Mouse (Mus musculus) lung, embryonic 16.5 days (tissue): ENCODE results near the gene Sema5a. TPM values are rescaled to one million over a fixed set of nuclear protein-coding genes. Genes with fewer than 3 reads are reported as not detected.

Experiments used
- ATAC-seq: fragments of 200-750 bp; cut with Nextera tagmentation; 2 replicates; pipeline ENCODE4 v1.8.0; 2017; ENCODE audit warnings: low read depth, mild to moderate bottlenecking, moderate library complexity
- H3K27ac ChIP-seq: fragments of 300-500 bp; sonication (generic); 2 replicates; pipeline ENCODE4 v1.5.1; 2014; ENCODE audit warnings: mild to moderate bottlenecking, control low read depth, low read length
- H3K27me3 ChIP-seq: fragments of 300-500 bp; sonication (generic); 2 replicates; pipeline ENCODE4 v1.6.1; 2014; ENCODE audit warnings: low read depth, low read length, mixed read lengths; ENCODE audit not compliant: control insufficient read depth, insufficient read depth
- H3K36me3 ChIP-seq: fragments of 300-500 bp; sonication (generic); 2 replicates; pipeline ENCODE4 v1.6.1; 2014; ENCODE audit warnings: low read length; ENCODE audit not compliant: control insufficient read depth, insufficient read depth
- H3K4me1 ChIP-seq: fragments of 300-500 bp; sonication (generic); replicated peaks from 2 replicates; pipeline ENCODE4 v1.6.1; 2014; ENCODE audit warnings: low read length, mixed read lengths; ENCODE audit not compliant: control insufficient read depth, insufficient read depth
- H3K4me2 ChIP-seq: fragments of 300-500 bp; sonication (generic); 2 replicates; pipeline ENCODE4 v1.6.1; 2014; ENCODE audit warnings: low read depth, low read length, control low read depth
- H3K4me3 ChIP-seq: fragments of 300-500 bp; sonication (generic); 2 replicates; pipeline ENCODE4 v1.5.1; 2014; ENCODE audit warnings: mild to moderate bottlenecking, low read length, control low read depth
- H3K9ac ChIP-seq: fragments of 300-500 bp; sonication (generic); 2 replicates; pipeline ENCODE4 v1.6.1; 2014; ENCODE audit warnings: low read length, control low read depth
- H3K9me3 ChIP-seq: fragments of 300-500 bp; sonication (generic); 2 replicates; pipeline ENCODE4 v1.6.1; 2016; ENCODE audit warnings: low read length; ENCODE audit not compliant: control insufficient read depth
- WGBS: fragments of 180-500 bp; shearing (Covaris S2); extraction: QIAGEN DNeasy Blood & Tissue Kit; methylation state at CpG from one replicate; pipeline ENCODE4 v1.1.7; 2014; 5-methylcytosine and 5-hydroxymethylcytosine counted together
- polyA plus RNA-seq: library from polyadenylated mRNA; unstranded; fragments of >200 nt; fragmentation: Nextera tagmentation; extraction: Ambion mirVana; gene quantifications from 2 replicates; pipeline ENCODE4 v1.2.1, GENCODE M21; 2015

Sema5a gene
- polyA plus RNA-seq, 1 experiment from 2014 or later: 14.0 TPM

- Histone ChIP-seq H3K4me1 (peaks cover 18% of the 10 kb centered on the region), H3K4me2 (no peak overlapping the region), H3K9ac (no peak overlapping the region), H3K27ac (no peak overlapping the region), H3K9me3 (no peaks in the 10 kb centered on the region), H3K36me3 (no peaks in the 10 kb centered on the region), H3K27me3 (no peaks in the 10 kb centered on the region), H3K4me3 (no peak overlapping the region)
- 62% methylated on average over 5 of the region's 5 CpGs for WGBS
- no peak for ATAC-seq
Observed at GRCm38 (mm10) chr15:32260942-32261341, 16.3 kb downstream of the Sema5a start.

- WGBS: 65% methylated on average over 3 of the region's 3 CpGs
- H3K27me3 ChIP-seq: no peaks in the 10 kb centered on the region
- H3K9ac ChIP-seq: no peak overlapping the region
- no peaks in the 10 kb centered on the region for H3K36me3 ChIP-seq
- no peak for ATAC-seq
- no peak overlapping the region for H3K4me3 ChIP-seq
- H3K4me2 ChIP-seq: no peak overlapping the region
- H3K4me1 ChIP-seq: peaks cover 17% of the 10 kb centered on the region
- H3K9me3 ChIP-seq: no peaks in the 10 kb centered on the region
- H3K27ac ChIP-seq: no peak overlapping the region
Observed at GRCm38 (mm10) chr15:32263651-32264050, 19.0 kb downstream of the Sema5a start.

- no peak overlapping the region for H3K9ac ChIP-seq
- H3K4me2 ChIP-seq: no peak overlapping the region
- peak overlapping the region; percentile 78 for H3K27ac ChIP-seq
- H3K4me1 ChIP-seq: peaks cover 17% of the 10 kb centered on the region
- H3K9me3 ChIP-seq: no peaks in the 10 kb centered on the region
- 51% methylated on average over 7 of the region's 7 CpGs for WGBS
- no peaks in the 10 kb centered on the region for H3K36me3 ChIP-seq
- H3K27me3 ChIP-seq: no peaks in the 10 kb centered on the region
- H3K4me3 ChIP-seq: no peak overlapping the region
- peak; percentile 62 for ATAC-seq
Observed at GRCm38 (mm10) chr15:32264822-32265377, 20.3 kb downstream of the Sema5a start.

- no peak overlapping the region for H3K4me3 ChIP-seq
- 38% methylated on average over 9 of the region's 9 CpGs for WGBS
- peak overlapping the region; percentile 78 for H3K27ac ChIP-seq
- no peaks in the 10 kb centered on the region for H3K27me3 ChIP-seq
- H3K4me2 ChIP-seq: no peak overlapping the region
- ATAC-seq: peak; percentile 96
- no peaks in the 10 kb centered on the region for H3K9me3 ChIP-seq
- H3K36me3 ChIP-seq: no peaks in the 10 kb centered on the region
- H3K9ac ChIP-seq: no peak overlapping the region
- peaks cover 17% of the 10 kb centered on the region for H3K4me1 ChIP-seq
Observed at GRCm38 (mm10) chr15:32265378-32265934, 20.8 kb downstream of the Sema5a start.

GRCm38 (mm10) chr15:32266122-32266820 lies 21.7 kb downstream of the Sema5a start:
- WGBS: 69% methylated on average over 15 of the region's 15 CpGs
- Histone ChIP-seq H3K9ac (no peak overlapping the region), H3K4me2 (no peak overlapping the region), H3K36me3 (0 out of 2 replicates have a peak, but pooled peaks cover 2% of the 10 kb centered on the region), H3K27ac (peak overlapping the region; percentile 78), H3K27me3 (no peaks in the 10 kb centered on the region), H3K4me3 (no peak overlapping the region), H3K4me1 (peaks cover 17% of the 10 kb centered on the region), H3K9me3 (no peaks in the 10 kb centered on the region)
- no peak for ATAC-seq

- H3K4me2 ChIP-seq: no peak overlapping the region
- no peak overlapping the region for H3K4me3 ChIP-seq
- peaks cover 12% of the 10 kb centered on the region for H3K4me1 ChIP-seq
- no peak overlapping the region for H3K27ac ChIP-seq
- 59% methylated on average over 2 of the region's 2 CpGs for WGBS
- no peaks in the 10 kb centered on the region for H3K9me3 ChIP-seq
- no peaks in the 10 kb centered on the region for H3K27me3 ChIP-seq
- 0 out of 2 replicates have a peak, but pooled peaks cover 2% of the 10 kb centered on the region for H3K36me3 ChIP-seq
- H3K9ac ChIP-seq: no peak overlapping the region
- no peak for ATAC-seq
Observed at GRCm38 (mm10) chr15:32270106-32270505, 25.5 kb downstream of the Sema5a start.

- H3K36me3 ChIP-seq: 0 out of 2 replicates have a peak, but pooled peaks cover 2% of the 10 kb centered on the region
- WGBS: 67% methylated on average over 6 of the region's 6 CpGs
- H3K4me3 ChIP-seq: no peak overlapping the region
- ATAC-seq: peak; percentile 65; the same call in 1 of the 2 replicates
- no peaks in the 10 kb centered on the region for H3K27me3 ChIP-seq
- H3K9ac ChIP-seq: no peak overlapping the region
- H3K4me1 ChIP-seq: peaks cover 4% of the 10 kb centered on the region
- H3K9me3 ChIP-seq: no peaks in the 10 kb centered on the region
- no peak overlapping the region for H3K4me2 ChIP-seq
- H3K27ac ChIP-seq: no peak overlapping the region
Observed at GRCm38 (mm10) chr15:32273925-32274324, 29.3 kb downstream of the Sema5a start.

GRCm38 (mm10) chr15:32275020-32275419 lies 30.4 kb downstream of the Sema5a start:
- no peak for ATAC-seq
- peaks cover 4% of the 10 kb centered on the region for H3K4me1 ChIP-seq
- H3K4me2 ChIP-seq: no peak overlapping the region
- H3K9me3 ChIP-seq: no peaks in the 10 kb centered on the region
- H3K9ac ChIP-seq: no peak overlapping the region
- WGBS: 70% methylated on average over 5 of the region's 5 CpGs
- H3K27me3 ChIP-seq: no peaks in the 10 kb centered on the region
- H3K4me3 ChIP-seq: no peak overlapping the region
- H3K36me3 ChIP-seq: 0 out of 2 replicates have a peak, but pooled peaks cover 2% of the 10 kb centered on the region
- H3K27ac ChIP-seq: no peak overlapping the region

GRCm38 (mm10) chr15:32278600-32278999 lies 34.0 kb downstream of the Sema5a start:
- H3K4me2 ChIP-seq: no peak overlapping the region
- no peaks in the 10 kb centered on the region for H3K9me3 ChIP-seq
- 54% methylated on average over 2 of the region's 2 CpGs for WGBS
- no peaks in the 10 kb centered on the region for H3K36me3 ChIP-seq
- H3K4me1 ChIP-seq: peaks cover 16% of the 10 kb centered on the region
- no peak overlapping the region for H3K27ac ChIP-seq
- no peak for ATAC-seq
- H3K9ac ChIP-seq: no peak overlapping the region
- H3K27me3 ChIP-seq: no peaks in the 10 kb centered on the region
- H3K4me3 ChIP-seq: no peak overlapping the region
